Mouse (Mus musculus) kidney, embryonic 14.5 days (tissue): ENCODE measurements around the gene Pole. TPM values are rescaled to one million over a fixed set of nuclear protein-coding genes. Genes with fewer than 3 reads are reported as not detected.
A peak's percentile ranks its signal among the peaks of the same experiment; 100 is the strongest.

Experiments used
- ATAC-seq: fragments of 200-750 bp; cut with Nextera tagmentation; 2 replicates; pipeline ENCODE4 v1.8.0; 2017; ENCODE audit warnings: moderate number of reproducible peaks, mild to moderate bottlenecking, moderate TSS enrichment, moderate library complexity; ENCODE audit not compliant: low FRiP score, low TSS enrichment
- H3K27ac ChIP-seq: fragments of 300-500 bp; sonication (generic); 2 replicates; pipeline ENCODE4 v1.5.1; 2014; ENCODE audit warnings: low read depth, mild to moderate bottlenecking, low read length, moderate library complexity, mixed read lengths
- H3K27me3 ChIP-seq: fragments of 300-500 bp; sonication (generic); 2 replicates; pipeline ENCODE4 v1.6.1; 2014; ENCODE audit warnings: mild to moderate bottlenecking, low read length; ENCODE audit not compliant: control insufficient read depth, insufficient read depth
- H3K36me3 ChIP-seq: fragments of 300-500 bp; sonication (generic); 2 replicates; pipeline ENCODE4 v1.6.1; 2014; ENCODE audit warnings: low read length, mixed read lengths; ENCODE audit not compliant: control insufficient read depth, insufficient read depth
- H3K4me1 ChIP-seq: fragments of 300-500 bp; sonication (generic); 2 replicates; pipeline ENCODE4 v1.6.1; 2014; ENCODE audit warnings: low read length, mixed read lengths; ENCODE audit not compliant: control insufficient read depth, insufficient read depth
- H3K4me2 ChIP-seq: fragments of 300-500 bp; sonication (generic); replicated peaks from 2 replicates; pipeline ENCODE4 v1.6.1; 2014; ENCODE audit warnings: low read depth, mild to moderate bottlenecking, low read length
- H3K4me3 ChIP-seq: fragments of 300-500 bp; sonication (generic); 2 replicates; pipeline ENCODE4 v1.5.1; 2014; ENCODE audit warnings: mild to moderate bottlenecking, low read length
- H3K9ac ChIP-seq: fragments of 300-500 bp; sonication (generic); 2 replicates; pipeline ENCODE4 v1.6.1; 2014; ENCODE audit warnings: low read depth, mild to moderate bottlenecking, low read length, moderate library complexity
- H3K9me3 ChIP-seq: fragments of 300-500 bp; sonication (generic); 2 replicates; pipeline ENCODE4 v1.6.1; 2016; ENCODE audit warnings: low read length; ENCODE audit not compliant: control insufficient read depth
- WGBS: fragments of 180-500 bp; shearing (Covaris S2); extraction: QIAGEN DNeasy Blood & Tissue Kit; methylation state at CpG from one replicate; pipeline ENCODE4 v1.1.7; 2014; 5-methylcytosine and 5-hydroxymethylcytosine counted together
- polyA plus RNA-seq: library from polyadenylated mRNA; unstranded; fragments of >200 nt; fragmentation: Nextera tagmentation; extraction: Ambion mirVana; gene quantifications from 2 replicates; pipeline ENCODE4 v1.2.1, GENCODE M21; 2014

The Pole gene
- polyA plus RNA-seq: 35.1 and 40.0 TPM in 2 replicates

- peak; percentile 98 for ATAC-seq
- Histone ChIP-seq H3K4me1 (peaks cover 6% of the 10 kb centered on the region), H3K4me3 (peak within 1 kb of the TSS; percentile 77), H3K27me3 (peaks cover 9% of the 10 kb centered on the region; the same call in 1 of the 2 replicates), H3K9me3 (no peaks in the 10 kb centered on the region), H3K36me3 (peaks cover 18% of the 10 kb centered on the region), H3K4me2 (peak within 1 kb of the TSS; percentile 82), H3K27ac (peak within 1 kb of the TSS; percentile 47; the same call in 1 of the 2 replicates), H3K9ac (peak within 1 kb of the TSS; percentile 81)
- WGBS: under 1% methylated on average over 54 of the region's 64 CpGs
These were observed at the start of gene Pole, which contains the start of gene Pxmp2 for GRCm38 (mm10) chr5:110285770-110286445. Gene Pole, plus strand, starts transcription at chr5:110286306. Gene Pxmp2, minus strand, starts transcription at chr5:110286186.

GRCm38 (mm10) chr5:110244091-110244490, 42.0 kb upstream of the Pole start:
- WGBS: 79% methylated on average over 2 of the region's 2 CpGs
- Histone ChIP-seq H3K9me3 (no peaks in the 10 kb centered on the region), H3K9ac (no peak overlapping the region), H3K4me3 (no peak overlapping the region), H3K4me2 (no peak overlapping the region), H3K27me3 (no peaks in the 10 kb centered on the region), H3K4me1 (no peaks in the 10 kb centered on the region), H3K36me3 (peaks cover 83% of the 10 kb centered on the region), H3K27ac (no peak overlapping the region)
- ATAC-seq: no peak

GRCm38 (mm10) chr5:110266941-110267340, 19.2 kb upstream of the Pole start:
- no peak for ATAC-seq
- Histone ChIP-seq H3K9ac (no peak overlapping the region), H3K27me3 (no peaks in the 10 kb centered on the region), H3K27ac (no peak overlapping the region), H3K9me3 (no peaks in the 10 kb centered on the region), H3K4me2 (no peak overlapping the region), H3K4me3 (no peak overlapping the region), H3K4me1 (peaks cover 5% of the 10 kb centered on the region), H3K36me3 (peaks cover 33% of the 10 kb centered on the region)
- 92% methylated on average over 4 of the region's 4 CpGs for WGBS

DNA sequence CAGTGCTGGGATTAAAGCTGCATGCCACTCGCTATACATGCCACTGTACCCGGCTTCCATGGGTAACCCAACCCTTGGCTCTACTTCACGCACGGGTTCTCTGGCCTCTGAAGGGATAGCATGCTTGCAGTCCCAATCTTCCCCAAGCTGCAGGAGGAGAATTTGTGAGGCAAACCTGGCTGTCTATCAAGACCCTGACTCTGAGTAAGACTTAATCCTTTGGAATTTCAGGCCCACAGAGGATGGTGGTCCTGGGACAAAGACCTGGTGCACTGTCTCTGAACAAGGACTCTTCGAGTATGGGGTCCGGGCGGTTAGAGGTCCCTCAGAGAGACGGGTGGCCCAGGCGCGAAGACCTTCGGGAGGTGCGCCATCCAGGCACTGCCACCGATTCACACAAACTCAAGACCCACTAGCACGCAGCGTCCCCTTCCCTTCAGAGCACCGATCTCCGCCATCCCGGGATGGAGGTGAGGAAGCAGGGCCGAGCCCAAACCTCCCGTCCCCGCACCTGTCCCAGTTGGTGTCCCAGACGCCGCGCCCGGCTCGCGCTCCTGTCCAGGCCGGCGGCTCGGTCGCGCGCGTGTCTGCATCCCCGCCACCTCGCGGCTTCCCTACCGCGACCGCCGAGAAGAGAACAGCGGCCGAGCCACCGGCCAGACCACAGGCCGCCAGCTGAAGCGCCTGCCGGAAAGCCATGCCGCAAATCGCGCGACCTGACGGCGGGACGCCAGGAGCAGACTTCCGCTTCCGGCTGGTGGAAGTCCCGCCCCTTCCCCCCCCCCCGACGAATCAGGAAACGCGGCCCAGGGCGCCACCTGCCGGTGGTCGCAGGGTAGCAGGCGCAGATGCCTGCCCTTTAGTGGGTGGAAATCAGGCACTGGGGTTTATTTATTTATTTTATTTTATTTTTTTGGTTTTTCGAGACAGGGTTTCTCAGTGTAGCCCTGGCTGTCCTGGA, 16.7 kb upstream of the Pole start, which contains the start of gene Pgam5:
TSS of gene Pgam5 (minus strand) at position 773 of the 961 bp plus-strand sequence.
- H3K9me3 ChIP-seq: no peaks in the 10 kb centered on the region
- H3K4me3 ChIP-seq: peak within 1 kb of the TSS; percentile 96
- ATAC-seq: peak; percentile 86
- under 1% methylated on average over 61 of the region's 66 CpGs for WGBS
- peak within 1 kb of the TSS; percentile 72 for H3K4me2 ChIP-seq
- peak within 1 kb of the TSS; percentile 90 for H3K9ac ChIP-seq
- H3K36me3 ChIP-seq: peaks cover 31% of the 10 kb centered on the region
- no peaks in the 10 kb centered on the region for H3K27me3 ChIP-seq
- peaks cover 5% of the 10 kb centered on the region for H3K4me1 ChIP-seq
- H3K27ac ChIP-seq: peak within 1 kb of the TSS; percentile 39; the same call in 1 of the 2 replicates

DNA sequence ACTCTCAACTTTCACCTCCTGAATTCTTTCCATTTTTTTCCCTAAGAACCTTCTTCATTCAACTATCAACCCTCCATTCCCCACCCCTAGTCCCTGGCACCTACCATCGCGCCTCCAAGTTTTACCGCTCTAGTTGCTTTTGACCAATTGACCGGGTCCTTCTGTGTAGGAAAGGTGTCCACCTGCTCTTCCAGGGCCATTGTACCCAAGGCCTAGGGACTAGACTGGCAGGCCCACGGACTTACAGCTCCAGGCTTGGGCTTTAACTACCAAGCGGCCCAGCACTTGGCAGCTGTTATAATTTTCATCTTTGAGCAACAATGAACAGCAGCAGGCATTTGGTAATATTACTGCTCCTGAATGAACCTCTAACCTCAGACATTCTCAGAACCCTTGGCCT, 15.9 kb upstream of the Pole start:
- no peak overlapping the region for H3K4me2 ChIP-seq
- ATAC-seq: peak; percentile 13; the same call in 1 of the 2 replicates

GRCm38 (mm10) chr5:110274147-110274546, 12.0 kb upstream of the Pole start:
- no peak overlapping the region for H3K27ac ChIP-seq
- H3K4me3 ChIP-seq: no peak overlapping the region
- no peaks in the 10 kb centered on the region for H3K9me3 ChIP-seq
- H3K4me2 ChIP-seq: no peak overlapping the region
- H3K27me3 ChIP-seq: no peaks in the 10 kb centered on the region
- 82% methylated on average over 4 of the region's 4 CpGs for WGBS
- no peak for ATAC-seq
- H3K36me3 ChIP-seq: no peaks in the 10 kb centered on the region
- no peaks in the 10 kb centered on the region for H3K4me1 ChIP-seq
- H3K9ac ChIP-seq: no peak overlapping the region

More for the DNA sequence above, 15.9 kb upstream of the Pole start:
- H3K9ac ChIP-seq: no peak overlapping the region
- no peaks in the 10 kb centered on the region for H3K27me3 ChIP-seq
- no peaks in the 10 kb centered on the region for H3K9me3 ChIP-seq
- H3K4me3 ChIP-seq: no peak overlapping the region
- H3K27ac ChIP-seq: no peak overlapping the region
- H3K4me1 ChIP-seq: peaks cover 5% of the 10 kb centered on the region
- 93% methylated on average over 6 of the region's 6 CpGs for WGBS
- peaks cover 22% of the 10 kb centered on the region for H3K36me3 ChIP-seq

DNA sequence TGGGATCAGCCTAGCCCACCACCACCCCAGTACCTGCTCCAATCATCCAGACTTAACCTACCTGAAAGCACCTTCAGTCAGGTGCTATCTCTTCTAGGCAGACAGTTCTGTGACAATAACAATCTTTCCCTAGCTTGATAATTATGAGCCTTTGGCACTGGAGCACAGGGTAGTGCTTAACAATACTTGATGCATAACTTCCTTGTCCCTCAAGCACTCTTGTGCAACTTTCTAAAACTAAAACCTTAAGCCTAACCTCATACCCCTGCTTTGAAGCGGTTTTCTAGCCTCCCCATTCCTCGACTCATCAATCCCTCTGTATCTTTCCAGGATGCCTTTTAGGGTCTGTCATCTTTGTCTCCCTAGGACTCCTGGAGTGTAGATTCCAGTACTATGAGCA, 11.3 kb upstream of the Pole start:
- no peak overlapping the region for H3K4me2 ChIP-seq
- H3K27me3 ChIP-seq: no peaks in the 10 kb centered on the region
- H3K4me1 ChIP-seq: no peaks in the 10 kb centered on the region
- no peaks in the 10 kb centered on the region for H3K36me3 ChIP-seq
- 64% methylated on average over 2 of the region's 2 CpGs for WGBS
- no peaks in the 10 kb centered on the region for H3K9me3 ChIP-seq
- no peak overlapping the region for H3K27ac ChIP-seq
- no peak overlapping the region for H3K9ac ChIP-seq
- no peak overlapping the region for H3K4me3 ChIP-seq
- no peak for ATAC-seq

- H3K4me2 ChIP-seq: no peak overlapping the region
- no peak overlapping the region for H3K4me3 ChIP-seq
- no peak for ATAC-seq
- H3K9me3 ChIP-seq: no peaks in the 10 kb centered on the region
- H3K36me3 ChIP-seq: no peaks in the 10 kb centered on the region
- no peaks in the 10 kb centered on the region for H3K27me3 ChIP-seq
- no peak overlapping the region for H3K9ac ChIP-seq
- no peaks in the 10 kb centered on the region for H3K4me1 ChIP-seq
- 82% methylated on average over 2 of the region's 2 CpGs for WGBS
- H3K27ac ChIP-seq: no peak overlapping the region
These were observed 9.7 kb upstream of the Pole start for GRCm38 (mm10) chr5:110276391-110276790.
